Mouse (Mus musculus): Measurements from ENCODE around the gene Slc25a18. TPM values are rescaled to one million over a fixed set of nuclear protein-coding genes. Genes with fewer than 3 reads are reported as not detected.

Slc25a18 gene
- polyA plus RNA-seq, 1 experiment: 0.07 TPM

DNA sequence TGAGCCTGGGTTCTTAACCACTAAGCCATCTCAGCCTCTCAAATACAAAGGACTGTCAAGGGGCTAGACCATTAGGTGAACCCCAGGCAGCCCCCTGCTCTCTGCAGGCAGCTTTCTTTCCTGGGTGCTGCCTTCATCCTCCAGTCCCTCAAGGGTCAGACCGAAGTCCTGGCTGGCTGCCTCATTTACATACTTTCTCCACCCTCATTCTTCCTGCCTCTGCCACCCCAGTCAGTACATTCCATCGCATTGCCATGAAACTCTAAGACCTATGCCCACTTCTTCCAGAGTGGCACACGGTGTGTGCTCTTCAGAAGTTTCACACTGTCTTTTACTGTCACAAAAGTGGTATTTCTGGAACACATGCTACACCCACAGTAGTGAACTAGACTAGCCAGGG lies 4.8 kb downstream of the Slc25a18 start:
- Histone ChIP-seq H3K79me2 (ENCODE audit: control insufficient read depth, insufficient read depth) (no peaks in the 10 kb centered on the region), H3K4me2 (ENCODE audit: low read depth) (no peak overlapping the region), H3K27me3 (ENCODE audit: control insufficient read depth, insufficient read depth, insufficient read length) (no peaks in the 10 kb centered on the region), H3K4me3 (no peak overlapping the region), H3ac (ENCODE audit: control insufficient read depth, insufficient read length) (no peak overlapping the region), H3K36me3 (ENCODE audit: control insufficient read depth, insufficient read depth) (no peaks in the 10 kb centered on the region)
- TF ChIP-seq USF1 (IDR thresholded peaks at IDR 0.05; ENCODE audit: low read depth) (no peak), E2F4 (IDR thresholded peaks at IDR 0.05; ENCODE audit: insufficient read depth) (no peak), POLR2A (IDR thresholded peaks at IDR 0.05; ENCODE audit: insufficient read length, low read depth) (no peak), CEBPB (IDR thresholded peaks at IDR 0.05; ENCODE audit: insufficient read depth, poor library complexity, severe bottlenecking) (no peak), MYOD1 (IDR thresholded peaks at IDR 0.05; ENCODE audit: control insufficient read depth in 1 of 3, insufficient read length in 2 of 3, low read depth in 2 of 3) (no peak), POLR2AphosphoS2 (IDR thresholded peaks at IDR 0.05; ENCODE audit: insufficient read length, low read depth) (no peak), MAX (IDR thresholded peaks at IDR 0.05; ENCODE audit: low read depth) (no peak), REST (IDR thresholded peaks at IDR 0.05; ENCODE audit: insufficient read depth, insufficient read length) (no peak), SRF (IDR thresholded peaks at IDR 0.05; ENCODE audit: control insufficient read depth, insufficient read length, low read depth) (no peak), TCF12 (IDR thresholded peaks at IDR 0.05; ENCODE audit: insufficient read depth, poor library complexity, severe bottlenecking) (no peak), MYOG (IDR thresholded peaks at IDR 0.05; ENCODE audit: control insufficient read depth in 1 of 3, insufficient read depth in 1 of 3, insufficient read length in 2 of 3, low read depth in 2 of 3) (no peak), TCF3 (IDR thresholded peaks at IDR 0.05; ENCODE audit: insufficient read length, low read depth) (no peak)

DNA sequence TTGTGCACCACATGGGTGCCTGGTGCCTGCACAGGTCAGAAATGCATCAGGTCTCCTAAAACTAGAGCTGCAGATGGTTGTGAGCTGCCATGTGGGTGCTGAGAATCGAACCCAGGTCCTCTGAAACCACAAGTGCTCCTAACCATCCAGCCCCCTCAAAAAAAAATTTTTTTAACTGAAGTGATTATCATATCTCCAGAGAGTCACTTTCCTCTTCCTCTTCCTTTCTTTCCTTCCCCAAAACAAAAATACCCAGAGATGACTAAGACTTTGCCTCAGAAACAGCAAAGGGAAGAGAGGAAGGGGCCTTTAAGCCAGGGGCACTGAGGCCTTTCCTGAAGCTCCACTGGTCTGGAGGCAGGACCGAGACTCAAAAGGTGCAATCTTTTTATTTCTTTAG lies 9.6 kb downstream of the Slc25a18 start:
- Histone ChIP-seq H3K79me2 (ENCODE audit: control insufficient read depth, insufficient read depth) (no peaks in the 10 kb centered on the region), H3K4me2 (ENCODE audit: low read depth) (no peak overlapping the region), H3K27me3 (ENCODE audit: control insufficient read depth, insufficient read depth, insufficient read length) (no peaks in the 10 kb centered on the region)

DNA sequence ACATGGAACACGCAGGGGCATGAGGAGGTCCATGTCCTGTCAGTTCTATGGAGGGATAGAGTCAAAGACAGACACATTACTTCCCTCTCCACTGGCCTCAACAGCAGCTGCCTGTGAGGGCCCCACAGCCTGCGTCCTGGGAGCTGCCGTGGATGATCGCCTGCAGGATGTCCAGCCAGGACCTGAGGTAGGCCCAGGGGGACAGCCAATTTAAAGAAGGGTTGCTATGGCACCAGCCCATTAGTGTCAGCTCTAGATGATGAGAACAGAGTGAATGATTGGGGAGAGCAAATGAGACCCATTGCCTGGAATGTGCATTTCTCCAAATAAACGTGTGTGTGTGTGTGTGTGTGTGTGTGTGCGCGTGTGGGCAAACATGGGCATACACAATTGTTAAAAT lies 11.0 kb downstream of the Slc25a18 start:
- no peaks in the 10 kb centered on the region for H3K27me3 ChIP-seq (ENCODE audit: control insufficient read depth, insufficient read depth, insufficient read length)
- no peak for TF ChIP-seq MYOG (IDR thresholded peaks at IDR 0.05; ENCODE audit: control insufficient read depth in 1 of 3, insufficient read depth in 1 of 3, insufficient read length in 2 of 3, low read depth in 2 of 3)
- TF ChIP-seq MYOD1 (IDR thresholded peaks at IDR 0.05; ENCODE audit: control insufficient read depth in 1 of 3, insufficient read length in 2 of 3, low read depth in 2 of 3): no peak
- TF ChIP-seq POLR2A (IDR thresholded peaks at IDR 0.05; ENCODE audit: insufficient read length, low read depth): no peak
- H3K4me3 ChIP-seq: no peak overlapping the region
- no peak overlapping the region for H3K4me2 ChIP-seq (ENCODE audit: low read depth)
- H3K36me3 ChIP-seq (ENCODE audit: control insufficient read depth, insufficient read depth): no peaks in the 10 kb centered on the region
- H3K79me2 ChIP-seq (ENCODE audit: control insufficient read depth, insufficient read depth): no peaks in the 10 kb centered on the region
- H3ac ChIP-seq (ENCODE audit: control insufficient read depth, insufficient read length): no peak overlapping the region

More for the DNA sequence above, 9.6 kb downstream of the Slc25a18 start:
- H3ac ChIP-seq (ENCODE audit: control insufficient read depth, insufficient read length): no peak overlapping the region
- H3K36me3 ChIP-seq (ENCODE audit: control insufficient read depth, insufficient read depth): no peaks in the 10 kb centered on the region
- TF ChIP-seq POLR2A (IDR thresholded peaks at IDR 0.05; ENCODE audit: insufficient read length, low read depth) (no peak), POLR2AphosphoS2 (IDR thresholded peaks at IDR 0.05; ENCODE audit: insufficient read length, low read depth) (no peak), CEBPB (IDR thresholded peaks at IDR 0.05; ENCODE audit: insufficient read depth, poor library complexity, severe bottlenecking) (no peak), MYOG (IDR thresholded peaks at IDR 0.05; ENCODE audit: control insufficient read depth in 1 of 3, insufficient read depth in 1 of 3, insufficient read length in 2 of 3, low read depth in 2 of 3) (no peak), TCF3 (IDR thresholded peaks at IDR 0.05; ENCODE audit: insufficient read length, low read depth) (no peak)
- no peak overlapping the region for H3K4me3 ChIP-seq

DNA sequence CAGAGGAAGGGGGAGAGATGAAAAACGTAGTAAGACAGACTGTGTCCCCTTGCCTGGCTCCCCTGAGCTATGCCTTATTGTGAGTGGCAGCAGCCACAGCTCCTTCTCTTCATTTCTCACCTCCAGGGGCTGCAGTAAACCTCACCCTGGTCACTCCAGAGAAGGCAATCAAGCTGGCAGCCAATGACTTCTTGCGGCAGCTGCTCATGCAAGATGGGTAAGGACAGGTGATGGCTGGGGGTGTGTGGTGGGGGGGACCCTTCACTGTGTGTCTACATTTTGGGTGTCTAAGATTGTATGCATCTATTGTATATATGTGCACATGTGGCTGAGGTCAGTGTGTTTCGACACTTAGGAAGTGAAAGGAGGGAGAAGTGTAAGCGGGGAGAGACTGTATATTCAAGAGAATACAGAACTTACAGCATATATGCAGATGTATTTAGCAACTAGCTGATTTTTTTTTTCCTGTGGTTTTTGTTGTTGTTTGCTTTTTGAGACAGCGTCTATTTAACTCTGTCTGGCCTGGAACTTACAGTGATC lies 14.8 kb downstream of the Slc25a18 start:
- TF ChIP-seq MYOG (IDR thresholded peaks at IDR 0.05; ENCODE audit: control insufficient read depth in 1 of 3, insufficient read depth in 1 of 3, insufficient read length in 2 of 3, low read depth in 2 of 3) (peak in 1 of 3 experiments; percentile 21), MYOD1 (IDR thresholded peaks at IDR 0.05; ENCODE audit: control insufficient read depth in 1 of 3, insufficient read length in 2 of 3, low read depth in 2 of 3) (peak in 2 of 3 experiments; percentile 79 to 81), MAX (IDR thresholded peaks at IDR 0.05; ENCODE audit: low read depth) (no peak), E2F4 (IDR thresholded peaks at IDR 0.05; ENCODE audit: insufficient read depth) (no peak)
- no peak overlapping the region for H3ac ChIP-seq (ENCODE audit: control insufficient read depth, insufficient read length)
- no peak overlapping the region for H3K4me3 ChIP-seq
- H3K79me2 ChIP-seq (ENCODE audit: control insufficient read depth, insufficient read depth): no peaks in the 10 kb centered on the region
- H3K27me3 ChIP-seq (ENCODE audit: control insufficient read depth, insufficient read depth, insufficient read length): no peaks in the 10 kb centered on the region
- no peak overlapping the region for H3K4me2 ChIP-seq (ENCODE audit: low read depth)
- H3K36me3 ChIP-seq (ENCODE audit: control insufficient read depth, insufficient read depth): no peaks in the 10 kb centered on the region

DNA sequence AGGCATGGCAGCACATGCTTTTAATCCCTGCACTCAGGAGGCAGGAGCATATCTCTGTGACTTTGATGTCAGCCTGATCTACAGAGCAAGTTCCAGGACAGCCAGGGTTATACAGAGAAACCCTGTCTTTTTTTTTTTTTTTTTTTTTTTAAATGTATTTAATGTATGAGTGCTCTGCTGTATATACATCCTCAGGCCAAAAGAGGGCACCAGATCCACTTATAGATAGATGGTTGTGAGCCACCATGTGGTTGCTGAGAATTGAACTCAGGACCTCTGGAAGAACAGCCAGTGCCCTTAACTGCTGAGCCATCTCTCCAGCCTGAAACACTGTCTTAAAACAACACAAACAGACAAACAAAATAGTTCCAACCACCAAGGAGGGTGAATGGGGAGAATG lies 15.5 kb downstream of the Slc25a18 start:
- Histone ChIP-seq H3K79me2 (ENCODE audit: control insufficient read depth, insufficient read depth) (no peaks in the 10 kb centered on the region), H3K4me3 (no peak overlapping the region), H3ac (ENCODE audit: control insufficient read depth, insufficient read length) (no peak overlapping the region), H3K4me2 (ENCODE audit: low read depth) (no peak overlapping the region), H3K27me3 (ENCODE audit: control insufficient read depth, insufficient read depth, insufficient read length) (no peaks in the 10 kb centered on the region), H3K36me3 (ENCODE audit: control insufficient read depth, insufficient read depth) (peaks cover under 1% of the 10 kb centered on the region)
- no peak for TF ChIP-seq POLR2A (IDR thresholded peaks at IDR 0.05; ENCODE audit: insufficient read length, low read depth)
- TF ChIP-seq USF1 (IDR thresholded peaks at IDR 0.05; ENCODE audit: low read depth): no peak
- TF ChIP-seq MAX (IDR thresholded peaks at IDR 0.05; ENCODE audit: low read depth): no peak
- TF ChIP-seq POLR2AphosphoS2 (IDR thresholded peaks at IDR 0.05; ENCODE audit: insufficient read length, low read depth): no peak
- TF ChIP-seq REST (IDR thresholded peaks at IDR 0.05; ENCODE audit: insufficient read depth, insufficient read length): no peak
- no peak for TF ChIP-seq TCF3 (IDR thresholded peaks at IDR 0.05; ENCODE audit: insufficient read length, low read depth)
- TF ChIP-seq E2F4 (IDR thresholded peaks at IDR 0.05; ENCODE audit: insufficient read depth): no peak
- no peak for TF ChIP-seq SRF (IDR thresholded peaks at IDR 0.05; ENCODE audit: control insufficient read depth, insufficient read length, low read depth)
- TF ChIP-seq TCF12 (IDR thresholded peaks at IDR 0.05; ENCODE audit: insufficient read depth, poor library complexity, severe bottlenecking): no peak
